Mouse (Mus musculus) limb, embryonic 10.5 days (tissue): ENCODE results near the gene Ino80d. TPM values are rescaled to one million over a fixed set of nuclear protein-coding genes. Genes with fewer than 3 reads are reported as not detected.
A peak's percentile ranks its signal among the peaks of the same experiment; 100 is the strongest.

ENCODE experiments used
- DNase-seq: peaks from one replicate; pipeline ENCODE4 v3.0.0-alpha.2; 2017; ENCODE audit warnings: low spot score
- H3K27ac ChIP-seq: fragments of 300-500 bp; sonication (generic); 2 replicates; pipeline ENCODE4 v1.5.1; 2016; ENCODE audit warnings: mild to moderate bottlenecking
- H3K27me3 ChIP-seq: fragments of 300-500 bp; sonication (generic); 2 replicates; pipeline ENCODE4 v1.6.1; 2016; ENCODE audit warnings: low read depth, mild to moderate bottlenecking; ENCODE audit not compliant: poor library complexity, severe bottlenecking
- H3K36me3 ChIP-seq: fragments of 300-500 bp; sonication (generic); 2 replicates; pipeline ENCODE4 v1.6.1; 2016; ENCODE audit warnings: mild to moderate bottlenecking, moderate library complexity
- H3K4me1 ChIP-seq: fragments of 300-500 bp; sonication (generic); 2 replicates; pipeline ENCODE4 v1.6.1; 2016
- H3K4me3 ChIP-seq: fragments of 300-500 bp; sonication (generic); 2 replicates; pipeline ENCODE4 v1.5.1; 2016; ENCODE audit warnings: mild to moderate bottlenecking, moderate library complexity
- H3K9me3 ChIP-seq: fragments of 300-500 bp; sonication (generic); replicated peaks from 2 replicates; pipeline ENCODE4 v1.6.1; 2016; ENCODE audit warnings: mild to moderate bottlenecking
- WGBS: fragments of 180-500 bp; shearing (Covaris S2); methylation state at CpG from one replicate; pipeline ENCODE4 v1.1.7; 2016; 5-methylcytosine and 5-hydroxymethylcytosine counted together
- polyA plus RNA-seq: library from polyadenylated mRNA; unstranded; fragments of >200 nt; fragmentation: Nextera tagmentation; extraction: Ambion mirVana; gene quantifications from 2 replicates; pipeline ENCODE4 v1.2.1, GENCODE M21; 2016

The Ino80d gene
- polyA plus RNA-seq, 1 experiment from 2014 or later: 11.2 TPM

GRCm38 (mm10) chr1:63005013-63005646, 109.3 kb downstream of the Ino80d start:
- Histone ChIP-seq H3K27me3 (no peaks in the 10 kb centered on the region), H3K9me3 (no peaks in the 10 kb centered on the region), H3K27ac (no peak overlapping the region), H3K4me3 (no peak overlapping the region), H3K36me3 (no peaks in the 10 kb centered on the region), H3K4me1 (no peaks in the 10 kb centered on the region)
- no peak for DNase-seq
- WGBS: 70% methylated on average over 12 of the region's 12 CpGs

GRCm38 (mm10) chr1:63001874-63002273, 112.6 kb downstream of the Ino80d start:
- H3K9me3 ChIP-seq: no peaks in the 10 kb centered on the region
- H3K27me3 ChIP-seq: no peaks in the 10 kb centered on the region
- 79% methylated on average over 3 of the region's 3 CpGs for WGBS
- no peak for DNase-seq
- no peak overlapping the region for H3K4me3 ChIP-seq
- H3K36me3 ChIP-seq: no peaks in the 10 kb centered on the region
- no peak overlapping the region for H3K27ac ChIP-seq
- no peaks in the 10 kb centered on the region for H3K4me1 ChIP-seq

- H3K4me3 ChIP-seq: no peak overlapping the region
- no peaks in the 10 kb centered on the region for H3K4me1 ChIP-seq
- no peak for DNase-seq
- H3K9me3 ChIP-seq: no peaks in the 10 kb centered on the region
- no peaks in the 10 kb centered on the region for H3K36me3 ChIP-seq
- H3K27me3 ChIP-seq: no peaks in the 10 kb centered on the region
- 46% methylated on average over 1 of the region's 1 CpGs for WGBS
- H3K27ac ChIP-seq: no peak overlapping the region
Observed at GRCm38 (mm10) chr1:62993348-62993747, 121.1 kb downstream of the Ino80d start.

GRCm38 (mm10) chr1:62992648-62993047, 121.8 kb downstream of the Ino80d start:
- no peak for DNase-seq
- H3K4me3 ChIP-seq: no peak overlapping the region
- WGBS: 76% methylated on average over 5 of the region's 5 CpGs
- H3K27ac ChIP-seq: no peak overlapping the region
- H3K4me1 ChIP-seq: no peaks in the 10 kb centered on the region
- H3K9me3 ChIP-seq: no peaks in the 10 kb centered on the region
- H3K27me3 ChIP-seq: no peaks in the 10 kb centered on the region
- H3K36me3 ChIP-seq: no peaks in the 10 kb centered on the region

GRCm38 (mm10) chr1:62991021-62991420, 123.4 kb downstream of the Ino80d start:
- no peak overlapping the region for H3K27ac ChIP-seq
- H3K36me3 ChIP-seq: no peaks in the 10 kb centered on the region
- DNase-seq: no peak
- no peak overlapping the region for H3K4me3 ChIP-seq
- no peaks in the 10 kb centered on the region for H3K9me3 ChIP-seq
- no peaks in the 10 kb centered on the region for H3K4me1 ChIP-seq
- WGBS: 89% methylated on average over 10 of the region's 10 CpGs
- no peaks in the 10 kb centered on the region for H3K27me3 ChIP-seq

- Histone ChIP-seq H3K9me3 (no peaks in the 10 kb centered on the region), H3K27ac (no peak overlapping the region), H3K36me3 (no peaks in the 10 kb centered on the region), H3K27me3 (no peaks in the 10 kb centered on the region), H3K4me3 (no peak overlapping the region), H3K4me1 (peaks cover 7% of the 10 kb centered on the region)
- no peak for DNase-seq
- 87% methylated on average over 2 of the region's 2 CpGs for WGBS
Observed at GRCm38 (mm10) chr1:62987561-62987960, 126.9 kb downstream of the Ino80d start.

- H3K27me3 ChIP-seq: no peaks in the 10 kb centered on the region
- 23% methylated on average over 7 of the region's 7 CpGs for WGBS
Observed at GRCm38 (mm10) chr1:62986267-62986666, 128.2 kb downstream of the Ino80d start.

GRCm38 (mm10) chr1:62984566-62984965, 129.9 kb downstream of the Ino80d start:
- Histone ChIP-seq H3K36me3 (no peaks in the 10 kb centered on the region), H3K4me3 (peak overlapping the region; percentile 29; the same call in 1 of the 2 replicates), H3K27me3 (no peaks in the 10 kb centered on the region), H3K4me1 (peaks cover 7% of the 10 kb centered on the region), H3K27ac (no peak overlapping the region), H3K9me3 (no peaks in the 10 kb centered on the region)
- 32% methylated on average over 11 of the region's 11 CpGs for WGBS
- DNase-seq: peak; percentile 51

More at GRCm38 (mm10) chr1:62986267-62986666, 128.2 kb downstream of the Ino80d start:
- Histone ChIP-seq H3K4me1 (peaks cover 7% of the 10 kb centered on the region), H3K9me3 (no peaks in the 10 kb centered on the region), H3K27ac (0 out of 2 replicates have a peak overlapping the region, but pooled peaks have one; percentile 30), H3K4me3 (0 out of 2 replicates have a peak overlapping the region, but pooled peaks have one; percentile 24), H3K36me3 (no peaks in the 10 kb centered on the region)
- DNase-seq: peak; percentile 54

- H3K4me3 ChIP-seq: no peak overlapping the region
- H3K27ac ChIP-seq: no peak overlapping the region
- DNase-seq: no peak
- H3K4me1 ChIP-seq: no peaks in the 10 kb centered on the region
- H3K36me3 ChIP-seq: no peaks in the 10 kb centered on the region
- H3K9me3 ChIP-seq: no peaks in the 10 kb centered on the region
- 78% methylated on average over 3 of the region's 3 CpGs for WGBS
- no peaks in the 10 kb centered on the region for H3K27me3 ChIP-seq
Observed at GRCm38 (mm10) chr1:62976742-62977141, 137.7 kb downstream of the Ino80d start.

- Histone ChIP-seq H3K4me1 (peaks cover 15% of the 10 kb centered on the region), H3K27ac (no peak overlapping the region), H3K9me3 (no peaks in the 10 kb centered on the region), H3K4me3 (no peak overlapping the region), H3K27me3 (0 out of 2 replicates have a peak, but pooled peaks cover 3% of the 10 kb centered on the region), H3K36me3 (no peaks in the 10 kb centered on the region)
- DNase-seq: no peak
- WGBS: 23% methylated on average over 5 of the region's 5 CpGs
Observed at GRCm38 (mm10) chr1:62966885-62967284, 147.6 kb downstream of the Ino80d start.

GRCm38 (mm10) chr1:62964291-62964690, 150.2 kb downstream of the Ino80d start:
- WGBS: 21% methylated on average over 6 of the region's 6 CpGs
- Histone ChIP-seq H3K27me3 (0 out of 2 replicates have a peak, but pooled peaks cover 9% of the 10 kb centered on the region), H3K27ac (peak overlapping the region; percentile 8), H3K4me3 (no peak overlapping the region), H3K9me3 (no peaks in the 10 kb centered on the region), H3K36me3 (no peaks in the 10 kb centered on the region), H3K4me1 (peaks cover 15% of the 10 kb centered on the region)
- peak; percentile 70 for DNase-seq

GRCm38 (mm10) chr1:62956942-62957645, 157.4 kb downstream of the Ino80d start:
- no peak for DNase-seq
- H3K27me3 ChIP-seq: 0 out of 2 replicates have a peak, but pooled peaks cover 6% of the 10 kb centered on the region
- H3K36me3 ChIP-seq: no peaks in the 10 kb centered on the region
- WGBS: 51% methylated on average over 1 of the region's 1 CpGs
- peaks cover 23% of the 10 kb centered on the region for H3K4me1 ChIP-seq
- no peak overlapping the region for H3K27ac ChIP-seq
- H3K4me3 ChIP-seq: no peak overlapping the region
- H3K9me3 ChIP-seq: no peaks in the 10 kb centered on the region

- no peak overlapping the region for H3K4me3 ChIP-seq
- DNase-seq: no peak
- H3K27me3 ChIP-seq: 0 out of 2 replicates have a peak, but pooled peaks cover 6% of the 10 kb centered on the region
- H3K9me3 ChIP-seq: no peaks in the 10 kb centered on the region
- 76% methylated on average over 5 of the region's 5 CpGs for WGBS
- H3K36me3 ChIP-seq: no peaks in the 10 kb centered on the region
- H3K27ac ChIP-seq: no peak overlapping the region
- H3K4me1 ChIP-seq: peaks cover 23% of the 10 kb centered on the region
Observed at GRCm38 (mm10) chr1:62956526-62956925, 157.9 kb downstream of the Ino80d start.
